Mouse (Mus musculus) G1E (cell line): ENCODE data around the gene Ddx24. TPM values are rescaled to one million over a fixed set of nuclear protein-coding genes. Genes with fewer than 3 reads are reported as not detected.

Experiments
- ATAC-seq: 2 replicates; pipeline ENCODE4 v1.8.0; 2016; ENCODE audit warnings: mild to moderate bottlenecking; ENCODE audit not compliant: insufficient number of reproducible peaks, poor library complexity, low FRiP score, severe bottlenecking; ENCODE audit errors: extremely low read depth
- DNase-seq: peaks from one replicate; pipeline ENCODE4 v3.0.0; 2012; ENCODE audit warnings: low spot score
- H3K27me3 ChIP-seq: 2 replicates; pipeline ENCODE4 v1.6.1; 2012; ENCODE audit warnings: mild to moderate bottlenecking, low read length, inconsistent platforms; ENCODE audit not compliant: insufficient read depth
- H3K36me3 ChIP-seq: replicated peaks from 2 replicates; pipeline ENCODE3; 2012; ENCODE audit warnings: mild to moderate bottlenecking, inconsistent platforms
- H3K4me1 ChIP-seq: 2 replicates; pipeline ENCODE4 v1.6.1; 2012; ENCODE audit warnings: low read depth, low read length, inconsistent platforms, mixed read lengths; ENCODE audit not compliant: insufficient read depth
- H3K4me3 ChIP-seq: 2 replicates; pipeline ENCODE4 v1.5.1; 2012; ENCODE audit warnings: low read depth, mild to moderate bottlenecking, inconsistent platforms, low read length, moderate library complexity, mixed read lengths
- H3K9me3 ChIP-seq: replicated peaks from 2 replicates; pipeline ENCODE4 v1.6.1; 2012; ENCODE audit warnings: inconsistent platforms
- CTCF ChIP-seq: IDR thresholded peaks from 2 replicates; pipeline ENCODE4 v1.5.1; 2012; ENCODE audit warnings: low read depth, low read length, inconsistent platforms, mixed read lengths
- GATA1 ChIP-seq: IDR thresholded peaks from 2 replicates; pipeline ENCODE4 v1.6.1; 2012; ENCODE audit warnings: borderline replicate concordance, low read length, inconsistent platforms, mixed read lengths
- GATA2 ChIP-seq: IDR thresholded peaks from 2 replicates; pipeline ENCODE4 v1.6.1; 2012; ENCODE audit warnings: low read depth, low read length, inconsistent platforms, borderline replicate concordance
- POLR2AphosphoS5 ChIP-seq: IDR thresholded peaks from 2 replicates; pipeline ENCODE4 v1.6.1; 2012; ENCODE audit warnings: low read depth, low read length, inconsistent platforms; ENCODE audit not compliant: insufficient replicate concordance
- TAL1 ChIP-seq: conservative IDR thresholded peaks from 2 replicates; pipeline ENCODE4 v1.6.1; 2012; ENCODE audit warnings: low read depth, low read length, inconsistent platforms, mixed read lengths
- polyA plus RNA-seq: library from polyadenylated mRNA; stranded (reverse); fragments of >175 nt; gene quantifications from 2 replicates; pipeline ENCODE4 v1.2.3, GENCODE M21; 2012
- total RNA-seq, 2 experiments: library from RNA; stranded (forward) in 1 of 2; stranded (reverse) in 1 of 2; fragments of 200-1000 nt in 1 of 2; fragments of >200 nt in 1 of 2; fragmentation: Nextera tagmentation in 1 of 2; gene quantifications; 2 replicates each; pipeline ENCODE4 v1.2.3; 2014 to 2017

Gene Ddx24
- total and polyA plus RNA-seq, 3 experiments: 66.8 to 244 (median 243) TPM

DNA sequence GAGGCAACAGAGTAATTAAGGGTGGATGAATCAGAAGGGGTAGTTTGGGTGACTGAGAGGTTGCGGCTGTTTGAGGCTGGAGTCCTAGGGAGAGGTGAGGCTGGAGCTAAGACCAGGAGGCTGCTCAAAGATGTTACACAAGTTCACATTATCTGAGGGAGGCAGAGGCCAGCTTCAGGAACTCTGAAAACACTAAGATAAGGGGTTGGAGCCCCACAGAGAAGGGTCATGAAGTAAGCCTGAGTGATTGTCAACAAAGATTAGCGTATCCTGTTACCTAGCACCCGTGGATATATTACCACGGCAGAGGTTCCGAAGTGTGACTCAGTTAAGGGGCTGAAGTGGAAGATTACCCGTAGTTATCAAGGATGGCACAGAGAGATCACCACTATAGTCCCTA, 32.1 kb downstream of the Ddx24 start:
- Histone ChIP-seq H3K27me3 (no peaks in the 10 kb centered on the region), H3K36me3 (peaks cover 64% of the 10 kb centered on the region), H3K9me3 (no peaks in the 10 kb centered on the region), H3K4me3 (peak overlapping the region; percentile 61; the same call in 1 of the 2 replicates), H3K4me1 (peaks cover 92% of the 10 kb centered on the region)
- DNase-seq (peak; percentile 83), ATAC-seq (peak; percentile 86)
- TF ChIP-seq GATA2: peak; percentile 46; the same call in 1 of the 2 replicates
- no peak for TF ChIP-seq CTCF
- TF ChIP-seq POLR2AphosphoS5: no peak
- no peak for TF ChIP-seq GATA1
- peak; percentile 99 for TF ChIP-seq TAL1

DNA sequence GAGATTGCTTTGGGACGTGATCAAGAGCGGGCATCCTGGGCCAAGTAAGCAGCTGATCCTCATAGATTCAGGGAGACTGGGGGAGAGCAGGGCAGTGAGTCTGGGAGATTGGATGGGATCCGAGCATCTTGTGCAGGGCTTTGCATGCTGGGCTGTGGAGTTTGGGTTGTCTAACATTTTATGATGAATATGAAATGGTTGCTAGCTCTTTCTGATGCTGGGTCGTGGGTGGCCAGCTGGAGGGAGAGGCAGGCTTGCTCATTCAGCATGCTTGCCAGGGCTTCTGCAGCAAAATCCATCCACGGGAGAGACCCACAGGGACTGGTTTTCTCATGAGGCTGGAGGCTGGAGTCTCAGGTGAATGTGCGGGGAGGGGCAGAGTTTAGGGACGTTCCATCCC, 34.5 kb downstream of the Ddx24 start:
- Histone ChIP-seq H3K27me3 (no peaks in the 10 kb centered on the region), H3K36me3 (peaks cover 46% of the 10 kb centered on the region), H3K4me1 (peaks cover 84% of the 10 kb centered on the region), H3K9me3 (no peaks in the 10 kb centered on the region), H3K4me3 (peak overlapping the region; percentile 0; the same call in 1 of the 2 replicates)
- TF ChIP-seq GATA1 (no peak), POLR2AphosphoS5 (no peak)
- DNase-seq (no peak), ATAC-seq (no peak)

- TF ChIP-seq CTCF (no peak), POLR2AphosphoS5 (no peak), TAL1 (no peak), GATA1 (no peak), GATA2 (no peak)
- no peak for ATAC-seq
- Histone ChIP-seq H3K9me3 (no peaks in the 10 kb centered on the region), H3K36me3 (peaks cover 35% of the 10 kb centered on the region), H3K4me3 (peak overlapping the region; percentile 83; the same call in 1 of the 2 replicates), H3K4me1 (peaks cover 78% of the 10 kb centered on the region), H3K27me3 (no peaks in the 10 kb centered on the region)
- no peak for DNase-seq
Observed at GRCm38 (mm10) chr12:103389982-103390381, 35.6 kb downstream of the Ddx24 start.

DNA sequence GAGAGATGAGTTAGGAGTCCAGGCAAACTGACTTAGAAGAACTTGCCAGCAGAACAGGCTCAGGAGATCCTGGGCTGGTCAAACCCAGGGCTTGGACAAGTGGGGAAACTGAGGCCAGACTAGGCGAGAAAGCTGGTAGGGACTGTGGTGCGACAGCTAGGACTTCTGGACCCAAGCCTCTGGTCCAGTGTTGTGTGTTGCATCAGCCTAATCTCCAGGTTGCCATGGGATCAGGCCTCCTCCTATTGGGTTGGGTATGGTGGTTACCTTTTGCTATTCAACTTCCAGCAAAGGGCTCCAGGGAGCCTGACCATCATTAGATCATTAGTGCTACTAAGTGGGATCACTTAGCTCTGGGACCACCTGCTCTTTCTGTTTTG, 36.3 kb downstream of the Ddx24 start:
- peak overlapping the region; percentile 83 for H3K4me3 ChIP-seq
- H3K9me3 ChIP-seq: no peaks in the 10 kb centered on the region
- no peaks in the 10 kb centered on the region for H3K27me3 ChIP-seq
- peaks cover 78% of the 10 kb centered on the region for H3K4me1 ChIP-seq
- DNase-seq: peak; percentile 40
- no peak for TF ChIP-seq GATA2
- no peak for TF ChIP-seq POLR2AphosphoS5
- TF ChIP-seq TAL1: no peak
- TF ChIP-seq CTCF: no peak
- no peak for TF ChIP-seq GATA1
- peaks cover 32% of the 10 kb centered on the region for H3K36me3 ChIP-seq
- ATAC-seq: no peak

- peaks cover 29% of the 10 kb centered on the region for H3K36me3 ChIP-seq
- ATAC-seq: peak; percentile 89
- peaks cover 76% of the 10 kb centered on the region for H3K4me1 ChIP-seq
- H3K27me3 ChIP-seq: no peaks in the 10 kb centered on the region
- H3K4me3 ChIP-seq: peak within 1 kb of the TSS; percentile 83
- DNase-seq: peak; percentile 98
- no peak for TF ChIP-seq TAL1
- TF ChIP-seq CTCF: no peak
- no peak for TF ChIP-seq GATA2
- no peak for TF ChIP-seq GATA1
- no peak for TF ChIP-seq POLR2AphosphoS5
- H3K9me3 ChIP-seq: no peaks in the 10 kb centered on the region
Observed at GRCm38 (mm10) chr12:103388505-103389347, 36.9 kb downstream of the Ddx24 start, which contains the start of gene Otub2. Gene Otub2 (plus strand): TSS chr12:103388682.

GRCm38 (mm10) chr12:103380226-103380625, 45.4 kb downstream of the Ddx24 start:
- Histone ChIP-seq H3K4me1 (peaks cover 50% of the 10 kb centered on the region), H3K27me3 (peaks cover 2% of the 10 kb centered on the region; the same call in 1 of the 2 replicates), H3K36me3 (no peaks in the 10 kb centered on the region), H3K9me3 (no peaks in the 10 kb centered on the region), H3K4me3 (no peak overlapping the region)
- TF ChIP-seq GATA1 (no peak), TAL1 (no peak), POLR2AphosphoS5 (no peak), GATA2 (no peak), CTCF (no peak)
- ATAC-seq (no peak), DNase-seq (no peak)
